Mouse (Mus musculus): Measurements from ENCODE around the gene Nceh1. TPM values are rescaled to one million over a fixed set of nuclear protein-coding genes. Genes with fewer than 3 reads are reported as not detected.

The Nceh1 gene
- total RNA-seq, 2 experiments from 2014 or later, result 10.7 to 13.6 TPM

GRCm38 (mm10) chr3:27326633-27327191 lies 143.9 kb downstream of the Nceh1 start:
- DNase-seq, result no peak

GRCm38 (mm10) chr3:27330706-27331105 lies 147.9 kb downstream of the Nceh1 start:
- no peak for DNase-seq

Other genes starting within 250 kb of the Nceh1 start
- gene Ect2, start 29.1 kb upstream of the Nceh1 start, total RNA-seq (2021), result 1 to 10 TPM; 6.1 to 9.3 TPM
- gene Tnfsf10, start 134.1 kb downstream of the Nceh1 start, total RNA-seq (2021), result 1 to 10 TPM; 5.3 to 6.1 TPM
- not detected for gene Ghsr, start 188.4 kb downstream of the Nceh1 start, total RNA-seq (2021)